Mouse (Mus musculus) Patski (cell line): ENCODE data around the gene Lamc2. TPM values are rescaled to one million over a fixed set of nuclear protein-coding genes. Genes with fewer than 3 reads are reported as not detected.
A peak's percentile ranks its signal among the peaks of the same experiment; 100 is the strongest.

Experiments used
- ATAC-seq: fragments of 100-300 bp; one replicate; pipeline ENCODE4 v1.8.0; 2021
- CTCF ChIA-PET: fragments of 350-600 bp; sonication (Branson Sonifier 250); formaldehyde crosslinking; loops from one replicate; lab custom pipeline; 2022; ENCODE audit warnings: inconsistent platforms; lab: Charles Lee
- POLR2A ChIA-PET: fragments of 350-600 bp; sonication (Branson Sonifier 250); formaldehyde crosslinking; loops from one replicate; lab custom pipeline; 2022; ENCODE audit warnings: antibody characterized with exemption, inconsistent platforms; lab: Charles Lee
- DNase-seq: peaks from one replicate; pipeline ENCODE4 v3.0.0-alpha.2; 2011; ENCODE audit warnings: low read depth, low spot score
- H3K27me3 ChIP-seq: fragments of 371-371 bp; one replicate; pipeline ENCODE4 v1.5.1; 2021
- CTCF ChIP-seq: fragments of 100-300 bp; IDR thresholded peaks from one replicate; pipeline ENCODE4 v1.5.1; 2021
- in situ Hi-C: fragments of 300-500 bp; cut with MboI; formaldehyde crosslinking; loops from 3 replicates; pipeline ENCODE4 v1.11.1; 2018; ENCODE audit warnings: low pct_unique_long_range_greater_than_20kb, mixed read lengths
- polyA plus RNA-seq: library from polyadenylated mRNA; unstranded; gene quantifications from one replicate; pipeline ENCODE4 v1.2.3, GENCODE M21; 2021

The Lamc2 gene
- polyA plus RNA-seq, 1 experiment from 2014 or later = 5.6 TPM

DNA sequence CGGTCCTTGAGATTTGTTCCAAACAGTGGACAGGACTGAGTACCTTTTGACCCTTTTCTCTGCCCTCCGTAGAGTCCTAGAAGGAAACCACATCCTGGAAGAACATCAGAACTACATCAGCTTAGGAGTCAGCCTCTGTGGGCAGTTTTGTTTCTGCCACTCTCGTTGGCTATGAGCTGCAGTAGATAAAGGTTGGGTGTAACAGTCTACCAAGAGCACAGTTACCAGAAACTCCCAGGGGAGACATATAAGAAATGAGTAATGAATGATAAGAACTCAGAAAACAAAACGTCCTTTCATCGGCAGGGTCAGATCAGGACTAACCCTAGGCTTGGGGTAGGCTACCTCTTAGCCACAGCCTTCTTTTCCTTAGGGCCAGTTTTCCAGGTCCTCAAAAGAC is 64.9 kb downstream of the Lamc2 start:
- POLR2A ChIA-PET = no interaction called here
- CTCF ChIA-PET = interaction anchor here (1.2 to 1.8 kb wide), 2 partner anchors 11 to 266 kb away, joined by 3 read pairs; no protein-coding TSS in a partner anchor
- in situ Hi-C loops = no loop called here
- DNase-seq (no peak), ATAC-seq (no peak)
- no peaks in the 10 kb centered on the region for H3K27me3 ChIP-seq
- TF ChIP-seq CTCF = no peak

GRCm38 (mm10) chr1:153120544-153120943 is 65.7 kb downstream of the Lamc2 start:
- in situ Hi-C loops = no loop called here
- no peaks in the 10 kb centered on the region for H3K27me3 ChIP-seq
- POLR2A ChIA-PET = no interaction called here
- DNase-seq (no peak), ATAC-seq (no peak)
- no peak for TF ChIP-seq CTCF
- CTCF ChIA-PET = interaction anchor here (1.2 to 1.8 kb wide), 2 partner anchors 11 to 266 kb away, joined by 3 read pairs; no protein-coding TSS in a partner anchor

- CTCF ChIA-PET = no interaction called here
- no peak for ATAC-seq
- POLR2A ChIA-PET = no interaction called here
- no peak for DNase-seq
- no peaks in the 10 kb centered on the region for H3K27me3 ChIP-seq
- in situ Hi-C loops = no loop called here
- no peak for TF ChIP-seq CTCF
These were observed 70.9 kb downstream of the Lamc2 start for GRCm38 (mm10) chr1:153115315-153115714.

DNA sequence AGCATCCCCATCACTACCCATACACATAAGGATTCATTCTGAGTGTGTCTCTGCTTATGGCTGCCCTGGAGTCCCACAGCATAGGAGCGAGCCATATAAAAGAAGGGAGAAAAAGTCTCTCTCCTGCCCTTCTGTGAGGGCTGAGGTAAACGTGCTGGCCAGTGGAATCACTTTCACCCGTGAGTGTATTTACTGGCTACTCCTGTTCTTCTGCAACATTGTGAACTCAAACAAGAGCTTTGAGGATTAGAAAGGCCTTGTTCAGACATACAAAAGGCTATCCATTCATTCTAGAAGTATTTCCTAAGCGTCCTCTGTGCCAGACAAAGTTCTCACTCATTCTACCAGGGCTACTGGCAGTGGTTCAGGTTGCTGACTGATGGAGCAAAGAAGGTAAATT is 74.7 kb downstream of the Lamc2 start:
- no peak for DNase-seq
- no peak for ATAC-seq
- H3K27me3 ChIP-seq = no peaks in the 10 kb centered on the region
- POLR2A ChIA-PET = no interaction called here
- TF ChIP-seq CTCF = no peak
- in situ Hi-C loops = no loop called here
- CTCF ChIA-PET = no interaction called here

- no peak for DNase-seq
- ChIA-PET CTCF (interaction anchor here (1.0 kb wide), 1 partner anchor 11 kb away, joined by 3 read pairs; no protein-coding TSS in a partner anchor), POLR2A (no interaction called here)
- TF ChIP-seq CTCF = no peak
- H3K27me3 ChIP-seq = no peaks in the 10 kb centered on the region
- in situ Hi-C loops = no loop called here
- ATAC-seq = no peak
These were observed 76.4 kb downstream of the Lamc2 start for GRCm38 (mm10) chr1:153109836-153110235.

- DNase-seq (no peak), ATAC-seq (no peak)
These were observed 76.9 kb downstream of the Lamc2 start for GRCm38 (mm10) chr1:153109346-153109745.

GRCm38 (mm10) chr1:153107866-153108265 is 78.4 kb downstream of the Lamc2 start:
- TF ChIP-seq CTCF = no peak
- POLR2A ChIA-PET = no interaction called here
- in situ Hi-C loops = no loop called here
- CTCF ChIA-PET = interaction anchor here (1.3 kb wide), 1 partner anchor 278 kb away, joined by 5 read pairs; no protein-coding TSS in a partner anchor
- no peak for DNase-seq
- H3K27me3 ChIP-seq = no peaks in the 10 kb centered on the region
- no peak for ATAC-seq

More at GRCm38 (mm10) chr1:153109346-153109745, 76.9 kb downstream of the Lamc2 start:
- H3K27me3 ChIP-seq = no peaks in the 10 kb centered on the region
- ChIA-PET POLR2A (no interaction called here), CTCF (interaction anchor here (1.0 kb wide), 1 partner anchor 12 kb away, joined by 3 read pairs; no protein-coding TSS in a partner anchor)
- TF ChIP-seq CTCF = no peak
- in situ Hi-C loops = no loop called here

DNA sequence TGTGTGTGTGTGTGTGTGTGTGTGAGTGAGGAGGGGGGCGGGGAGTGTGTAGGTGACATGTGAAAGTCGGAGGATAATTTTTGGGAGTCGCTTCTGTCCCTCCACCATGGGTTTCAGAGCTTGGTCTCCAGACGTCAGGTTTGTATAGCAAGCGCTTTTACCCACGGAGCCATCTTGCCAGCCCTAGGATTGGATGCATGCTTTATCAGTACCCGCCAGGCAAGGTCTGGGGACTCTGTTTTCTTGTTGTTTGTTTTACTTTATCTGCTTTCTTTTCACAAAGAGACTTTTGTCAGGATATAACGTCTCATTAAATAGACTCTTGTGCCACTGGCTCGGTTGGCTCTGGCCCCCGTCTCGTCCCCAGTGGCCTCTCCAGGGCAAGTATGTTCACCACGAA is 81.4 kb downstream of the Lamc2 start:
- CTCF ChIA-PET = interaction anchor here (1.6 kb wide), 1 partner anchor 20 kb away, joined by 3 read pairs; no protein-coding TSS in a partner anchor
- no peak for DNase-seq
- in situ Hi-C loops = loop anchor here (5.0 kb wide), 1 partner anchor 72 kb away; no protein-coding TSS in a partner anchor
- POLR2A ChIA-PET = interaction anchor here (0.6 kb wide), 1 partner anchor 64 kb away, joined by 3 read pairs; no protein-coding TSS in a partner anchor
- H3K27me3 ChIP-seq = no peaks in the 10 kb centered on the region
- no peak for TF ChIP-seq CTCF
- no peak for ATAC-seq

DNA sequence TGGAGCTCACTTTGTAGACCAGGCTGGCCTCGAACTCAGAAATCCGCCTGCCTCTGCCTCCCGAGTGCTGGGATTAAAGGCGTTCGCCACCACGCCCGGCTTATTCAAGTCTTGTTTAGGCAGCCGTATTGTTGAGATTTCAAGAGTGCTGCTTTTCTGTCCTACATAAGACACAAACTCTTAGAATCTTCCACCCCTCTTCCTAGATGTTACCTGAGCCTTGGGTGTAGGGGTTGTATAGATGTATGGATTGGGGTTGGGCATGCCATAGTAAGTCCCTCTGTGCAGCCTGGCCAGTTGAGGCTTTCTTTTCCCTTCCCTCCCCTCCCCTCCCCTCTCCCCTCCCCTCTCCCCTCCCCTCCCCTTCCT is 83.1 kb downstream of the Lamc2 start:
- ChIA-PET CTCF (no interaction called here), POLR2A (no interaction called here)
- in situ Hi-C loops = loop anchor here (5.0 kb wide), 1 partner anchor 74 kb away; no protein-coding TSS in a partner anchor
- no peak for ATAC-seq
- H3K27me3 ChIP-seq = no peaks in the 10 kb centered on the region
- no peak for DNase-seq
- no peak for TF ChIP-seq CTCF

- in situ Hi-C loops = loop anchor here (5.0 kb wide), 1 partner anchor 75 kb away; no protein-coding TSS in a partner anchor
- CTCF ChIA-PET = no interaction called here
These were observed 83.7 kb downstream of the Lamc2 start for GRCm38 (mm10) chr1:153102296-153103185.

DNA sequence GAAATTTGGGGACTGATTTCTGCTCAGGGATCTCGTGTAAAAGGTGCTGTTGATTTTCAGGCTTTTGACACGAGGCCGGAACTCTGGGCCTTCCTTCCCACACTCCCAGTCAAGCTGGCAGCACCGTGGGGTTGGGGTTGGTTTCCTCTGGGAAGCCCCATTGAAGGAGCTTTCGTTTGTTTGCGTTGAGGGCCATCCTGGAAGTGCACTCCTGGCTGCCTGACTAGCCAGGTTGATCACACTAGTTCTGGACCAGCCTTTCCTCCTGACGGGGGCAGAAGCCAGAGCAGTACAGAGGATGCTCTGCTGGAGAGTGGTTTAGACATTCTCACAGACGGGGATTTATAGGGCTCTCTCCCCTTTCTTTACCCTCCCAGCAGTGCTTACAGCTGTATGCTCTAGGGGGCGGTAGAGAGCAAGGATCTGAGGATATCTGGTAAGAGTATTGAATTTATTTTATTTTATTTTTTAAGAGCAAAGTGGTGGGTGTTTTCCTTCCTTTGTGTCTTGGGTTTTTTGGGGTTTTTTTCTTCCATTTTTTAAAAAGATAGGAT is 84.8 kb downstream of the Lamc2 start:
- DNase-seq = no peak
- POLR2A ChIA-PET = no interaction called here

More at GRCm38 (mm10) chr1:153102296-153103185, 83.7 kb downstream of the Lamc2 start:
- POLR2A ChIA-PET = no interaction called here
- no peak for ATAC-seq
- no peak for DNase-seq
- H3K27me3 ChIP-seq = no peaks in the 10 kb centered on the region
- TF ChIP-seq CTCF = no peak

More for the DNA sequence above, 84.8 kb downstream of the Lamc2 start:
- TF ChIP-seq CTCF = peak; percentile 70
- CTCF ChIA-PET = interaction anchor here (1.0 to 1.6 kb wide), 4 partner anchors 24 to 79 kb away, joined by 3 to 4 read pairs (median 4); no protein-coding TSS in a partner anchor
- no peak for ATAC-seq
- no peaks in the 10 kb centered on the region for H3K27me3 ChIP-seq
- in situ Hi-C loops = loop anchor here (5.0 kb wide), 1 partner anchor 76 kb away; no protein-coding TSS in a partner anchor
